Mouse (Mus musculus) small intestine, adult 2 months (tissue): ENCODE results near the gene Rab30. TPM values are rescaled to one million over a fixed set of nuclear protein-coding genes. Genes with fewer than 3 reads are reported as not detected.

Experiments
- H3K27ac ChIP-seq: fragments of 200-500 bp; 2 replicates; pipeline ENCODE4 v1.5.1; 2012; ENCODE audit warnings: low read depth, low read length, control low read depth, inconsistent platforms; ENCODE audit not compliant: insufficient read depth
- H3K27me3 ChIP-seq: fragments of 200-500 bp; 2 replicates; pipeline ENCODE4 v1.6.1; 2012; ENCODE audit warnings: mild to moderate bottlenecking, moderate library complexity, low read length, inconsistent platforms; ENCODE audit not compliant: control insufficient read depth, insufficient read depth
- H3K36me3 ChIP-seq: fragments of 200-500 bp; 2 replicates; pipeline ENCODE4 v1.6.1; 2012; ENCODE audit warnings: mild to moderate bottlenecking, low read length, control low read depth, inconsistent platforms; ENCODE audit not compliant: control insufficient read depth, insufficient read depth
- H3K4me1 ChIP-seq: fragments of 200-500 bp; 2 replicates; pipeline ENCODE4 v1.6.1; 2012; ENCODE audit warnings: low read length, inconsistent platforms, mixed read lengths; ENCODE audit not compliant: control insufficient read depth, insufficient read depth, insufficient read length
- H3K4me3 ChIP-seq: fragments of 200-500 bp; 2 replicates; pipeline ENCODE4 v1.5.1; 2012; ENCODE audit warnings: low read depth, mild to moderate bottlenecking, control low read depth, inconsistent platforms, low read length, moderate library complexity
- CTCF ChIP-seq: fragments of 200-500 bp; IDR thresholded peaks from 2 replicates; pipeline ENCODE4 v1.5.1; 2012; ENCODE audit warnings: low read depth, mild to moderate bottlenecking, control low read depth, inconsistent platforms, low read length, moderate library complexity, mixed read lengths; ENCODE audit not compliant: insufficient replicate concordance, insufficient read length; ENCODE audit errors: extremely low read depth
- POLR2A ChIP-seq: fragments of 200-500 bp; IDR thresholded peaks from 2 replicates; pipeline ENCODE4 v1.6.1; 2012; ENCODE audit warnings: low read depth, mild to moderate bottlenecking, control low read depth, inconsistent platforms, low read length, moderate library complexity
- WGBS: fragments of 180-500 bp; shearing (Covaris S2); methylation state at CpG from one replicate; pipeline ENCODE4 v1.1.7; 2018; 5-methylcytosine and 5-hydroxymethylcytosine counted together
- polyA plus RNA-seq: library from polyadenylated mRNA; depleted of rRNA; stranded (reverse); fragments of >200 nt; gene quantifications from 2 replicates; pipeline ENCODE4 v1.2.3, GENCODE M21; 2012

Gene Rab30
- polyA plus RNA-seq, 1 experiment = 6.9 TPM

DNA sequence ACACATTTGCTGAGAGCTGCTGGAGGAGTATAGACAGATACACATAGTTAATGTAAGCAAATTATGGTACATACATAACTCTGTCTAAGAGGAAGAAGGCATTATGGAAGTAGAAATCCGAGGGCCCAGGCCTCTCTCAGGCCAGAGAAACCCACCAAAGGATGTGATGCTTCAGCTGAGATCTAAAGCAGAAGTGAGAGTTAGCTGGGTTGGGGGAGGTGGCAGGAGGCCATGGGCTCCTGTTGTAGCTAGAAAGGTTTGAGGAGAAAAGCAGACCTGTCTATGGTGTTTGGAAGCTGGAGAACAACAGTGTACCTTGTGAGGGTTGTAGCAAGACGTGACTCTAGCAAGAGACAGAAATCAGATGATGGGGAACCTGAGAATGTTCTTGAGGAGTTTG, 75.8 kb downstream of the Rab30 start:
- H3K4me1 ChIP-seq = no peaks in the 10 kb centered on the region
- no peaks in the 10 kb centered on the region for H3K36me3 ChIP-seq
- no peak for TF ChIP-seq POLR2A
- no peak for TF ChIP-seq CTCF
- no peak overlapping the region for H3K27ac ChIP-seq
- 79% methylated on average over 2 of the region's 2 CpGs for WGBS
- H3K4me3 ChIP-seq = no peak overlapping the region
- no peaks in the 10 kb centered on the region for H3K27me3 ChIP-seq

DNA sequence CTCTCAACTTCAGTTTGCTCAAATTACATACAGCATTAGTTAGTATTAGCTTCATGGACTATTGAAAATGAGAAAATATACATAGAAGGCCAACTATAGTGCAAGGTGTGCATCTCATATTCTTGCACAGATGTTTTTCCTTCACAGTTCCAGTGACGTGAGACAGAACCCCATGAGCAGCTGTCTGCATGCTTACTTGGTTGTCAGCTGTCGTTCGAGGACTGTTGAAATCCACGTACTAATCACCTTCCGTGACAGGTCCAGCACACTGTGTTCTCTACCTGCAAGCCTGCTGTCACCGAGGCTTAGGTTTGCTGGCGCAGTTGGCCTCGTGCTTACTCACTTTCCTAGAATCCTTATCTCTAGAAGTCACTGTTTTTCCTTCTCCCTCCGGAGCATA, 76.5 kb downstream of the Rab30 start:
- Histone ChIP-seq H3K27me3 (no peaks in the 10 kb centered on the region), H3K27ac (no peak overlapping the region), H3K36me3 (no peaks in the 10 kb centered on the region), H3K4me1 (no peaks in the 10 kb centered on the region; the same call in 1 of the 2 replicates), H3K4me3 (no peak overlapping the region)
- no peak for TF ChIP-seq POLR2A
- TF ChIP-seq CTCF = no peak
- WGBS = 60% methylated on average over 9 of the region's 9 CpGs

DNA sequence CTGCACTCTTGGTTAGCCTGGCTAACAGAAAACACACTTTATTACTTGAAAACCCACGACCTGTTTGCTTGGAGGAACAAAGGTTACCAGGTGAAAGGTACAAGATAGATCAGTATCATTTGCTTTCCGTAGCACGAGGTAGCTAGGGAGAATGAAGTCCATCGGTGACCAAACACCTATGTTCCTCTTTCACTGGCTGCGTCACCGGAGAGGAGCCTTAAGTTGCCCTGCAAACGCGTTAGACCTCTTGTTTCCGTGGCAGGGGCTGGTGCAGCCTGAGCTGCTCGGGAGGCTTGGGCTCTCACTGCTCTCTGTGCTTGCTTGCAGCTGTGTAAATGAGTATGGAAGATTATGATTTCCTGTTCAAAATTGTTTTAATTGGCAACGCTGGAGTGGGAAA, 78.3 kb downstream of the Rab30 start:
- H3K4me3 ChIP-seq = peak overlapping the region; percentile 32
- no peaks in the 10 kb centered on the region; the same call in 1 of the 2 replicates for H3K4me1 ChIP-seq
- H3K27ac ChIP-seq = peak overlapping the region; percentile 43
- no peaks in the 10 kb centered on the region for H3K27me3 ChIP-seq
- WGBS = 33% methylated on average over 11 of the region's 11 CpGs
- TF ChIP-seq POLR2A (no peak), CTCF (no peak)
- H3K36me3 ChIP-seq = no peaks in the 10 kb centered on the region

DNA sequence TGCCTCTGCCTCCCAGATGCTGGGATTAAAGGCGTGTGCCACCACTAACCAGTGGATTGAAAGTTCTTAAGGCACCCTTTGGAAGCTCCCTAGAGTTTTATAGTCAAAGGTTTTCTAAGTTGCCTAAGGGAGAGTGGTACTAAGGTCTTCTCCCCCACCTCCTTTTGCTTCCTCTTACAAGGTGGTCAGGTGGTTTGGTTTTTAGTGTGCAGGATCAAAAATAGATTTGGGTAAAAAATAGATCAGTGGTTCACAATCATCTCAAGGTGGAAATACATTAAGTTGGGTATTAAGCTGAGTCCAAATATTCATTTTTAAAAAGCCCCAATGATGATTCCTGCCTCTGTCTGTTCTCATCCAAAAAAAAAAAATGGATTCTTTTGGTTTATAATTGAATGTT, 79.0 kb downstream of the Rab30 start:
- no peak overlapping the region for H3K4me3 ChIP-seq
- no peaks in the 10 kb centered on the region for H3K36me3 ChIP-seq
- 0 out of 2 replicates have a peak overlapping the region, but pooled peaks have one; percentile 32 for H3K27ac ChIP-seq
- 83% methylated on average over 1 of the region's 1 CpGs for WGBS
- no peaks in the 10 kb centered on the region; the same call in 1 of the 2 replicates for H3K4me1 ChIP-seq
- H3K27me3 ChIP-seq = no peaks in the 10 kb centered on the region
- TF ChIP-seq CTCF (no peak), POLR2A (no peak)

DNA sequence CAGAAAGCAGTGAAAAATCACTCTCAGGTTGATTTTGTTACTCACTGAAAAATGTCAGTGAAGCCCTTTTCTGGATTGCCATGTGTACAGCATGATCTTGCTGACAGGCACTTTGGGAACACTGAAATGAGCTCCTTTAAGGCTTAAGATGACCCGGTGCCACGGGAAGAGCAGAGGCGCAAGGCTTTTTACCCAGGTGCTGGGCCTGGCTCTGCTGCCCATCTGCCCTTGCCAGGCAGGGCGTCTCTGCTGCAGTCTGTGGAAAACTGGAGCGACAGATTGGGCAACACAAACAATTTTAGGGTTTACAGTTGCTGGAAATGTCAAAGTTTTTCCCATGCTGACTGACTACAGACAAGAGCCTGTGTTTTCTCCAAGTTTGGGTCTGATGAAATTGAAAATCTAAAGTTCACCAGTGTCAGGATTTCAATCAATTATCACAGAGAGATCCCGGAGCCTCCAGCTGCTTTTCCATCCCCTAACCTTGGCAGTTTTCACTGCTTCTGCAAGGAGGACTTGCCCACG, 79.6 kb downstream of the Rab30 start:
- no peak for TF ChIP-seq CTCF
- TF ChIP-seq POLR2A = no peak
- Histone ChIP-seq H3K36me3 (no peaks in the 10 kb centered on the region), H3K27ac (peak overlapping the region; percentile 32), H3K27me3 (no peaks in the 10 kb centered on the region), H3K4me3 (peak overlapping the region; percentile 45), H3K4me1 (no peaks in the 10 kb centered on the region; the same call in 1 of the 2 replicates)
- WGBS = 69% methylated on average over 7 of the region's 7 CpGs

DNA sequence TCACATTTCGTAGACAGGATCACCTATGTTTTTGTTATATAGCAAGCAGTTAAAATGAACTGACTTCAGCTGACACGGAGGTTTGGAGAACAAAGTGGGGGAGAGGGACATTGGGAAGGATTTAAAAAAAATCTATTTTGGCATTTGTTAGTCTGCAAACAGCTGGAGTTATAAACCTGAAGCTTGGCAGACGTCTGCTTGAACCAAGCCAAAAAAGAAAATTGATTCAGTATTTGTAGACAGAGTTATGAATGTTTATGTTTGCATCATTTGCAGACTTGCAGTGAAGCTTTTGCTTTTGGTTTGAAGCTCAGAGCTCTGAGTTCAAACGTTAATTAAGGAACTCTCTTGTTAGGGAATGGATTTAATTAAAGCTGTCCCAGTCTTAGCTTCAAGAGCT, 80.5 kb downstream of the Rab30 start:
- no peak overlapping the region for H3K4me3 ChIP-seq

DNA sequence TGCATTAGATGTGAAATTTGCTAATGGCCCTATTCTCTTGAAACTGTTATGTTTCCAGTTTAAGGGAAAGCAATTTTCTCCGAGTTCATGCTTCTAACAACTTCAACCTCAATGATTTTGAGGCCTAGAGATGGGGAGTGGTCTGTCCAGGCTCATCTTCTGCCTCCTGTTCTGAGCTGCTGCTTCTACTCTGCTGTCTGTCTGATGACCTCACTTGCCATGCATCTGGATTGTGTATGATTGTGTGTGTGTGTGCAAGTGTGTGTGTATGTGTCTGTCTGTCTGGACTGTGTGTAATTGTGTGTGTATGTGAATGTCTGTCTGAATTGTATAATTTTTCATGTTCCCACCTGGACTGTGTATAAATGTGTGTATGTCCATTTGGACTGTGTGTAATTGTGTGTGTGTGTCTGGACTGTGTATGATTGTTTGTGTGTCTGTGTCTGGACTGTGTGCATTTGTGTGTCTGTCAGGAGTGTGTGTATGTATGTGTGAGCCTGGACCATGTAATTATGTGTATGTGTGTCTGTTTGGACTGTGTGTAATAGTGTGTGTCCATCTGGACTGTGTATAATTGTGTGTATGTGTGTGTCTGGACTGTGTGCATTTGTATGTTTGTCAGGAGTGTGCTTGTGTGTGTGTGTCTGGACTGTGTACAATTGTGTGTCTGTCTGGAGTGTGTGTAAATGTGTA, 81.2 kb downstream of the Rab30 start:
- no peak overlapping the region for H3K27ac ChIP-seq
- no peaks in the 10 kb centered on the region for H3K36me3 ChIP-seq
- TF ChIP-seq POLR2A (no peak), CTCF (no peak)
- H3K27me3 ChIP-seq = no peaks in the 10 kb centered on the region
- H3K4me1 ChIP-seq = no peaks in the 10 kb centered on the region; the same call in 1 of the 2 replicates
- H3K4me3 ChIP-seq = no peak overlapping the region
- 65% methylated on average over 1 of the region's 1 CpGs for WGBS

More for the DNA sequence above, 80.5 kb downstream of the Rab30 start:
- TF ChIP-seq CTCF (no peak), POLR2A (no peak)
- Histone ChIP-seq H3K4me1 (no peaks in the 10 kb centered on the region; the same call in 1 of the 2 replicates), H3K27me3 (no peaks in the 10 kb centered on the region), H3K36me3 (no peaks in the 10 kb centered on the region), H3K27ac (no peak overlapping the region)
- 40% methylated on average over 4 of the region's 4 CpGs for WGBS
